Mouse (Mus musculus) hindbrain, embryonic 15.5 days (tissue): ENCODE data around the gene Nat8l. TPM values are rescaled to one million over a fixed set of nuclear protein-coding genes. Genes with fewer than 3 reads are reported as not detected.

ENCODE experiments used
- ATAC-seq: fragments of 200-750 bp; cut with Nextera tagmentation; 2 replicates; pipeline ENCODE4 v1.8.0; 2017; ENCODE audit warnings: low read depth, moderate number of reproducible peaks, moderate TSS enrichment; ENCODE audit not compliant: low FRiP score
- H3K27ac ChIP-seq: fragments of 300-500 bp; sonication (generic); replicated peaks from 2 replicates; pipeline ENCODE4 v1.5.1; 2015; ENCODE audit warnings: mild to moderate bottlenecking, inconsistent platforms
- H3K27me3 ChIP-seq: fragments of 300-500 bp; sonication (generic); 2 replicates; pipeline ENCODE4 v1.6.1; 2015; ENCODE audit warnings: control low read depth, inconsistent platforms
- H3K36me3 ChIP-seq: fragments of 300-500 bp; sonication (generic); 2 replicates; pipeline ENCODE4 v1.6.1; 2015; ENCODE audit warnings: control low read depth, inconsistent platforms
- H3K4me1 ChIP-seq: fragments of 300-500 bp; sonication (generic); replicated peaks from 2 replicates; pipeline ENCODE4 v1.6.1; 2015; ENCODE audit warnings: control low read depth, inconsistent platforms
- H3K4me2 ChIP-seq: fragments of 300-500 bp; sonication (generic); 2 replicates; pipeline ENCODE4 v1.6.1; 2015; ENCODE audit warnings: moderate library complexity, mild to moderate bottlenecking, inconsistent platforms
- H3K4me3 ChIP-seq: fragments of 300-500 bp; sonication (generic); 2 replicates; pipeline ENCODE4 v1.5.1; 2015; ENCODE audit warnings: mild to moderate bottlenecking, inconsistent platforms
- H3K9ac ChIP-seq: fragments of 300-500 bp; sonication (generic); 2 replicates; pipeline ENCODE4 v1.6.1; 2015; ENCODE audit warnings: inconsistent platforms
- H3K9me3 ChIP-seq: fragments of 300-500 bp; sonication (generic); 2 replicates; pipeline ENCODE4 v1.6.1; 2016; ENCODE audit warnings: control low read depth, inconsistent platforms
- WGBS: fragments of 180-500 bp; shearing (Covaris S2); methylation state at CpG from one replicate; pipeline ENCODE4 v1.1.7; 2015; 5-methylcytosine and 5-hydroxymethylcytosine counted together
- polyA plus RNA-seq: library from polyadenylated mRNA; unstranded; fragments of >200 nt; fragmentation: Nextera tagmentation; extraction: Ambion mirVana; gene quantifications from 2 replicates; pipeline ENCODE4 v1.2.1, GENCODE M21; 2015

Gene Nat8l
- polyA plus RNA-seq, 1 experiment from 2014 or later: 6.2 TPM

DNA sequence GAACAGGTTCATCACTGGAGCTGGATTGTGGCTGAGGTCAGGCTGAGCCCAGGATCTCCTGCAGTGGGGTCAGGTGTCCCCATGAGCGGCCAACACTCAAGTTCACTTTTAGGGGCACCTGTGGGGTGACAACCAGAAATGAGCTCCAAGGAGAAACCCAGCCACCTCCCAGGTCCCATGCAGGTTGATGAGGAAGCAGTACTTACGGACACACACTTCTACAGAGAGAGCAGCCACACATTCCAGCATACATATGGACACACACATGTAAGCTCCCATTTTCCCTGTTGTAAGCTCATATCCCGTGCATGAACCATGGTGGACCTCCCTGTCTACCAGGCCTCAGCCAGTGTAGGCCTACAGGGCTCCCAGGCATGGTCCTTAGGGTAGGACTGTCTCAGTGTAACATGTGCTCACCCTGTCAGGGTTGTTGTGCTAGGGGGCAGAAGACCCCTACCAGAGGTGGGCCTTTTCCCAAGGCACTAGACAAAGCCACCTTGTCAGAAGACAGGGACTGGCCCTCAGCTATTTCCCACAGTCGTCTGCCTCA lies 11.7 kb downstream of the Nat8l start:
- H3K4me1 ChIP-seq: peaks cover 3% of the 10 kb centered on the region; the same call in 1 of the 2 replicates
- H3K9me3 ChIP-seq: no peaks in the 10 kb centered on the region
- WGBS: 92% methylated on average over 4 of the region's 4 CpGs
- H3K27ac ChIP-seq: no peak overlapping the region
- no peak overlapping the region for H3K4me3 ChIP-seq
- ATAC-seq: no peak
- H3K4me2 ChIP-seq: no peak overlapping the region
- H3K27me3 ChIP-seq: no peaks in the 10 kb centered on the region
- no peak overlapping the region for H3K9ac ChIP-seq
- H3K36me3 ChIP-seq: no peaks in the 10 kb centered on the region

DNA sequence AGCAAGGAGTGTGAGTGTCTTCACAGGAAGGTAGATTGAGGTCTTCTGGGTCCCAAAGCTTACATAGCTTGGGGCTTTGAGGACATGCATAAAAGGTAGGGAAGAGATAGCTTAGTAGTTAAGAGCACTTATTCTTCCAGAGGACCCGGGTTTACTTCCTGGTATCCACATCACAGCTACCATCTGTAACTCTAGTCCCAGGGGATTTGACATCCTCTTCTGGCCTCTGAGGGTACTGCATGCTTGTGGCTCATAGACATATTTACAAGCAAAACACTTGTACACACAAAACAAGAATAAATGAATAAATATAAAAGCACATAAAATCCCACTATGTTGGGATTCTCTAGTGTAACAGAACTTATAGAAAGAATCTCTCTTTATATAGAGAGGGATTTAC lies 18.9 kb downstream of the Nat8l start:
- H3K27me3 ChIP-seq: no peaks in the 10 kb centered on the region
- H3K9me3 ChIP-seq: no peaks in the 10 kb centered on the region
- H3K4me3 ChIP-seq: no peak overlapping the region
- no peaks in the 10 kb centered on the region for H3K4me1 ChIP-seq
- ATAC-seq: no peak
- H3K9ac ChIP-seq: no peak overlapping the region
- WGBS: 79% methylated on average over 1 of the region's 1 CpGs
- H3K4me2 ChIP-seq: no peak overlapping the region
- H3K27ac ChIP-seq: no peak overlapping the region
- no peaks in the 10 kb centered on the region for H3K36me3 ChIP-seq

DNA sequence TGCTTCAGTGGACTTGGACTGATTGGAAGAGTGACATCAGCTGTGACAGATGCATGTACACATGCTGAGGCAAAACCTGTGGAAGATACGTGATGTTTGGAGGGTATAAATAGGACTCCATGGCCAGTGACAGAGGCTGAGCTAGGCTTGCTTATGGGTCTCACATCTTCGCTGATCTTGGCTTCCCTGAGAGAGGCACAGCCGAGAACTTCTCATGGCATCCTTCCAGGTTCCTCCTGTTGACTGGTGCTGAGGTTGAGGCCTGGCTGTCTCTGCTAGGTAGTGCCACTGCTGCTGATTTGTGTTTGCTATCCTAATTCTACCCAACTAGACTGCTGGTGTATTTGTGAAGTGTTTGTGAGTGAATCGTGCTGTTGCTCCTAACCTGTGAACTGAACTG lies 23.2 kb downstream of the Nat8l start:
- 86% methylated on average over 4 of the region's 4 CpGs for WGBS
- H3K9me3 ChIP-seq: no peaks in the 10 kb centered on the region
- no peak overlapping the region for H3K4me2 ChIP-seq

DNA sequence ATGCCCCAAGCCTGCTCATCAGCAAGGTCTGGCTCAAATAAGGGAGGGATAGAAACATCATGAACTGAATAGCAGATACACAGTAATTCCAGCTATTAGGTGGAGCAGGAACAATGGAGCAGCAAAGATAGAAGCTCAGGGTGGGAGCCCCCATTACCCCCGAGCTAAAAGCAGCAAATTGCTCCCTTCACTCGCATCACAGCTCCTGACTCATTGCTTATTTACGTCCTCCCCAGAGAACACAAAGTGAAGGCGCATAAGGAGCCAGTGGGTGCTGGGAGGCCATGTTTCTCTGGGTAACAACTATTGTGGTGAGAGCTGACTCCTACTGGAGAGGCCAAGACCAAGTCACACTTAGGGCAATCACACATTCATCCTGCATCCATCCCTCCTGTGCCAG lies 34.3 kb downstream of the Nat8l start:
- no peak overlapping the region for H3K9ac ChIP-seq
- H3K4me2 ChIP-seq: no peak overlapping the region
- ATAC-seq: no peak
- no peaks in the 10 kb centered on the region for H3K36me3 ChIP-seq
- no peak overlapping the region for H3K4me3 ChIP-seq
- no peaks in the 10 kb centered on the region for H3K4me1 ChIP-seq
- H3K9me3 ChIP-seq: no peaks in the 10 kb centered on the region
- no peaks in the 10 kb centered on the region for H3K27me3 ChIP-seq
- no peak overlapping the region for H3K27ac ChIP-seq
- WGBS: 67% methylated on average over 4 of the region's 4 CpGs

More for the DNA sequence above, 23.2 kb downstream of the Nat8l start:
- Histone ChIP-seq H3K4me1 (no peaks in the 10 kb centered on the region), H3K4me3 (no peak overlapping the region), H3K27ac (no peak overlapping the region), H3K36me3 (no peaks in the 10 kb centered on the region), H3K9ac (no peak overlapping the region), H3K27me3 (no peaks in the 10 kb centered on the region)
- ATAC-seq: no peak

DNA sequence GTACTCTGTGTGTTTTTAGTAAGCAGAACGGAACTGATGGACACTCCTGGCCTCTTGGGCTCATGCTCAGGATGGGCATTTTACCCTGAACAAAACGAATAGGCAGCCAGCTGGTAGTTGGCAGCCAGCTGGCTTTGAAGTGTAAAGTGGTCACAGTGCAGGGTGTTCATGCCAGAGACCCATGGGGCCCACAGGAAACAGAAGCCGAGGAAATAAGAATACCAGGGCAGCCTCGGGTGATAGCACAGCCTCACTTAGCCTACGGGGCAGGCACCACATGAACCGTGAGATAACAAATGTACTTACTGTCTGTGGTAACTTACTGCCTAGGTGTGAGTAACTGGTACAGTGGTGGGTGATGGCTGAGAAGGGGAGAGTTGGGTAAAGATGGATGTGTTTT lies 35.2 kb downstream of the Nat8l start:
- no peaks in the 10 kb centered on the region for H3K9me3 ChIP-seq
- H3K4me2 ChIP-seq: no peak overlapping the region
- H3K4me1 ChIP-seq: no peaks in the 10 kb centered on the region
- H3K27me3 ChIP-seq: no peaks in the 10 kb centered on the region
- no peaks in the 10 kb centered on the region for H3K36me3 ChIP-seq
- H3K9ac ChIP-seq: no peak overlapping the region
- H3K4me3 ChIP-seq: no peak overlapping the region
- ATAC-seq: no peak
- H3K27ac ChIP-seq: no peak overlapping the region
- WGBS: 65% methylated on average over 6 of the region's 6 CpGs

DNA sequence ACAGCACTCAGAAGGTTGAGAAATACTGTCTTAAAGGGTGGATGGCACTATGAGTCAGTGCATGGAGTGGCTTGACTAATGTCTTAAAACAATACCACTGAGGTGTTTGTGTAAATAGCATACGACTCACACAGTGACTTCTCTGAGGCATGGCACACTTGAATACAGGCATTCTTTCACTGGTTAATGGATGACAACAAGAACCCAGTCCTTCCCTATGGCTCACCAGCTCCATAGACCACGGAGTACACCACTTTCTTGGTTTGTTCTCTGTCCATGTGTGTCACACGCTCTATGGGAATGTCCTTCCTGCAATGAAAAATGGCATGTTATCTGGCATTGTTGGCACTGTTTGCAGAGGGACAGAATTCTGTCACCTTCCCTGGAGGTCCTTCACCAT lies 36.7 kb downstream of the Nat8l start:
- Histone ChIP-seq H3K4me1 (no peaks in the 10 kb centered on the region), H3K9ac (no peak overlapping the region), H3K27me3 (no peaks in the 10 kb centered on the region), H3K9me3 (no peaks in the 10 kb centered on the region), H3K36me3 (no peaks in the 10 kb centered on the region), H3K27ac (no peak overlapping the region), H3K4me3 (no peak overlapping the region), H3K4me2 (no peak overlapping the region)
- ATAC-seq: no peak
- WGBS: 52% methylated on average over 3 of the region's 3 CpGs

Other genes with a start within 250 kb of the Nat8l start
- gene Letm1, start 213.2 kb upstream of the Nat8l start, polyA plus RNA-seq: 72.8 and 76.7 TPM in 2 replicates
- 67.4 and 77.9 TPM in 2 replicates for gene Nsd2, start 175.3 kb upstream of the Nat8l start, polyA plus RNA-seq
- 40.5 and 44.3 TPM in 2 replicates for gene Nelfa, start 59.6 kb upstream of the Nat8l start, polyA plus RNA-seq
- 598 and 652 TPM in 2 replicates for gene Gm1673, start 12.6 kb upstream of the Nat8l start, polyA plus RNA-seq
- 0.45 and 0.77 TPM in 2 replicates for gene Poln, start 173.5 kb downstream of the Nat8l start, polyA plus RNA-seq
- 13.5 and 14.5 TPM in 2 replicates for gene Haus3, start 173.5 kb downstream of the Nat8l start, polyA plus RNA-seq
- gene Mxd4, start 191.7 kb downstream of the Nat8l start, polyA plus RNA-seq: 33.5 and 34.2 TPM in 2 replicates